Mouse (Mus musculus): ENCODE measurements around the gene Olfr427. TPM values are rescaled to one million over a fixed set of nuclear protein-coding genes. Genes with fewer than 3 reads are reported as not detected.

The Olfr427 gene
- polyA plus RNA-seq, 1 experiment from 2014 or later = not detected

- no peak within 1 kb of the TSS for H3K27ac ChIP-seq (ENCODE audit: low read length)
- H3K9me3 ChIP-seq (replicated peaks; ENCODE audit: control insufficient read depth, low read length) = no peaks in the 10 kb centered on the region
- no peaks in the 10 kb centered on the region for H3K36me3 ChIP-seq (ENCODE audit: control insufficient read depth, insufficient read depth)
- no peak within 1 kb of the TSS for H3K4me2 ChIP-seq (ENCODE audit: low read depth, low read length)
- no peak within 1 kb of the TSS for H3K4me3 ChIP-seq (ENCODE audit: low read length)
- no peak for ATAC-seq (replicated peaks; ENCODE audit: extremely low read depth, insufficient read depth, low FRiP score)
- no peak within 1 kb of the TSS for H3K9ac ChIP-seq (ENCODE audit: low read length)
- H3K4me1 ChIP-seq (ENCODE audit: control insufficient read depth, insufficient read depth, low read length) = no peaks in the 10 kb centered on the region
- no peaks in the 10 kb centered on the region for H3K27me3 ChIP-seq (ENCODE audit: control insufficient read depth, insufficient read depth, low read length)
- WGBS = 84% methylated on average over 3 of the region's 3 CpGs
Observed at GRCm38 (mm10) chr1:174066305-174066704, 30.4 kb upstream of the Olfr427 start, which contains the start of gene Olfr430. TSS of gene Olfr430 (plus strand) at chr1:174066605.

GRCm38 (mm10) chr1:174084031-174084430 lies 12.7 kb upstream of the Olfr427 start, which contains the start of gene Olfr429:
TSS of gene Olfr429 (plus strand) at chr1:174084331.
- no peak within 1 kb of the TSS for H3K4me3 ChIP-seq (ENCODE audit: low read length)
- no peak within 1 kb of the TSS for H3K4me2 ChIP-seq (ENCODE audit: low read depth, low read length)
- no peaks in the 10 kb centered on the region for H3K9me3 ChIP-seq (replicated peaks; ENCODE audit: control insufficient read depth, low read length)
- H3K27me3 ChIP-seq (ENCODE audit: control insufficient read depth, insufficient read depth, low read length) = no peaks in the 10 kb centered on the region
- H3K27ac ChIP-seq (ENCODE audit: low read length) = no peak within 1 kb of the TSS
- H3K9ac ChIP-seq (ENCODE audit: low read length) = no peak within 1 kb of the TSS
- H3K4me1 ChIP-seq (ENCODE audit: control insufficient read depth, insufficient read depth, low read length) = no peaks in the 10 kb centered on the region
- no peak for ATAC-seq (replicated peaks; ENCODE audit: extremely low read depth, insufficient read depth, low FRiP score)
- 86% methylated on average over 2 of the region's 2 CpGs for WGBS
- no peaks in the 10 kb centered on the region for H3K36me3 ChIP-seq (ENCODE audit: control insufficient read depth, insufficient read depth)

- ATAC-seq (replicated peaks; ENCODE audit: extremely low read depth, insufficient read depth, low FRiP score) = no peak
- whole genome bisulfite sequencing = 56% methylated on average over 2 of the region's 2 CpGs
- Histone ChIP-seq H3K9me3 (replicated peaks; ENCODE audit: control insufficient read depth, low read length) (no peaks in the 10 kb centered on the region), H3K4me1 (ENCODE audit: control insufficient read depth, insufficient read depth, low read length) (no peaks in the 10 kb centered on the region), H3K27me3 (ENCODE audit: control insufficient read depth, insufficient read depth, low read length) (no peaks in the 10 kb centered on the region), H3K4me2 (ENCODE audit: low read depth, low read length) (no peak overlapping the region), H3K9ac (ENCODE audit: low read length) (no peak overlapping the region), H3K27ac (ENCODE audit: low read length) (no peak overlapping the region), H3K36me3 (ENCODE audit: control insufficient read depth, insufficient read depth) (no peaks in the 10 kb centered on the region), H3K4me3 (ENCODE audit: low read length) (no peak overlapping the region)
Observed at GRCm38 (mm10) chr1:174103735-174104134, 7.0 kb downstream of the Olfr427 start.

- no peaks in the 10 kb centered on the region for H3K27me3 ChIP-seq (ENCODE audit: control insufficient read depth, insufficient read depth, low read length)
- H3K4me2 ChIP-seq (ENCODE audit: low read depth, low read length) = no peak within 1 kb of the TSS
- no peak for ATAC-seq (replicated peaks; ENCODE audit: extremely low read depth, insufficient read depth, low FRiP score)
- 53% methylated on average over 2 of the region's 2 CpGs for WGBS
- H3K27ac ChIP-seq (ENCODE audit: low read length) = no peak within 1 kb of the TSS
- H3K9ac ChIP-seq (ENCODE audit: low read length) = no peak within 1 kb of the TSS
- H3K36me3 ChIP-seq (ENCODE audit: control insufficient read depth, insufficient read depth) = no peaks in the 10 kb centered on the region
- no peaks in the 10 kb centered on the region for H3K4me1 ChIP-seq (ENCODE audit: control insufficient read depth, insufficient read depth, low read length)
- H3K4me3 ChIP-seq (ENCODE audit: low read length) = no peak within 1 kb of the TSS
- no peaks in the 10 kb centered on the region for H3K9me3 ChIP-seq (replicated peaks; ENCODE audit: control insufficient read depth, low read length)
Observed at GRCm38 (mm10) chr1:174121062-174121461, 24.4 kb downstream of the Olfr427 start, which contains the start of gene Olfr231. TSS of gene Olfr231 (minus strand) at chr1:174121162.

GRCm38 (mm10) chr1:174131217-174131616 lies 34.5 kb downstream of the Olfr427 start, which contains the start of gene Olfr424:
TSS of gene Olfr424 (plus strand) at chr1:174131517.
- no peaks in the 10 kb centered on the region for H3K36me3 ChIP-seq (ENCODE audit: control insufficient read depth, insufficient read depth)
- WGBS = 78% methylated on average over 3 of the region's 3 CpGs
- no peak within 1 kb of the TSS for H3K4me3 ChIP-seq (ENCODE audit: low read length)
- no peak within 1 kb of the TSS for H3K4me2 ChIP-seq (ENCODE audit: low read depth, low read length)
- H3K9ac ChIP-seq (ENCODE audit: low read length) = no peak within 1 kb of the TSS
- no peak for ATAC-seq (replicated peaks; ENCODE audit: extremely low read depth, insufficient read depth, low FRiP score)
- no peak within 1 kb of the TSS for H3K27ac ChIP-seq (ENCODE audit: low read length)
- H3K4me1 ChIP-seq (ENCODE audit: control insufficient read depth, insufficient read depth, low read length) = no peaks in the 10 kb centered on the region
- no peaks in the 10 kb centered on the region for H3K9me3 ChIP-seq (replicated peaks; ENCODE audit: control insufficient read depth, low read length)
- no peaks in the 10 kb centered on the region for H3K27me3 ChIP-seq (ENCODE audit: control insufficient read depth, insufficient read depth, low read length)

- 68% methylated on average over 3 of the region's 3 CpGs for WGBS
- Histone ChIP-seq H3K4me2 (ENCODE audit: low read depth, low read length) (no peak overlapping the region), H3K27ac (ENCODE audit: low read length) (no peak overlapping the region), H3K27me3 (ENCODE audit: control insufficient read depth, insufficient read depth, low read length) (no peaks in the 10 kb centered on the region), H3K9ac (ENCODE audit: low read length) (no peak overlapping the region), H3K9me3 (replicated peaks; ENCODE audit: control insufficient read depth, low read length) (no peaks in the 10 kb centered on the region), H3K4me3 (ENCODE audit: low read length) (no peak overlapping the region), H3K36me3 (ENCODE audit: control insufficient read depth, insufficient read depth) (no peaks in the 10 kb centered on the region), H3K4me1 (ENCODE audit: control insufficient read depth, insufficient read depth, low read length) (no peaks in the 10 kb centered on the region)
- no peak for ATAC-seq (replicated peaks; ENCODE audit: extremely low read depth, insufficient read depth, low FRiP score)
Observed at GRCm38 (mm10) chr1:174131999-174132398, 35.3 kb downstream of the Olfr427 start.

- Histone ChIP-seq H3K27me3 (ENCODE audit: control insufficient read depth, insufficient read depth, low read length) (no peaks in the 10 kb centered on the region), H3K9me3 (replicated peaks; ENCODE audit: control insufficient read depth, low read length) (no peaks in the 10 kb centered on the region), H3K27ac (ENCODE audit: low read length) (no peak overlapping the region), H3K9ac (ENCODE audit: low read length) (no peak overlapping the region), H3K4me3 (ENCODE audit: low read length) (no peak overlapping the region), H3K4me1 (ENCODE audit: control insufficient read depth, insufficient read depth, low read length) (no peaks in the 10 kb centered on the region; the same call in 1 of the 2 replicates), H3K4me2 (ENCODE audit: low read depth, low read length) (no peak overlapping the region), H3K36me3 (ENCODE audit: control insufficient read depth, insufficient read depth) (no peaks in the 10 kb centered on the region)
- ATAC-seq (replicated peaks; ENCODE audit: extremely low read depth, insufficient read depth, low FRiP score) = no peak
- WGBS = 69% methylated on average over 2 of the region's 2 CpGs
Observed at GRCm38 (mm10) chr1:174141384-174141783, 44.7 kb downstream of the Olfr427 start.

- 53% methylated on average over 1 of the region's 1 CpGs for WGBS
- no peak for ATAC-seq (replicated peaks; ENCODE audit: extremely low read depth, insufficient read depth, low FRiP score)
- H3K27ac ChIP-seq (ENCODE audit: low read length) = no peak overlapping the region
Observed at GRCm38 (mm10) chr1:174146696-174147095, 50.0 kb downstream of the Olfr427 start.

GRCm38 (mm10) chr1:174149289-174149688 lies 52.6 kb downstream of the Olfr427 start:
- WGBS = 68% methylated on average over 2 of the region's 2 CpGs
- ATAC-seq (replicated peaks; ENCODE audit: extremely low read depth, insufficient read depth, low FRiP score) = no peak
- no peaks in the 10 kb centered on the region for H3K36me3 ChIP-seq (ENCODE audit: control insufficient read depth, insufficient read depth)
- H3K4me1 ChIP-seq (ENCODE audit: control insufficient read depth, insufficient read depth, low read length) = peaks cover 8% of the 10 kb centered on the region
- H3K4me3 ChIP-seq (ENCODE audit: low read length) = no peak overlapping the region
- no peaks in the 10 kb centered on the region for H3K27me3 ChIP-seq (ENCODE audit: control insufficient read depth, insufficient read depth, low read length)
- H3K9me3 ChIP-seq (replicated peaks; ENCODE audit: control insufficient read depth, low read length) = no peaks in the 10 kb centered on the region
- H3K9ac ChIP-seq (ENCODE audit: low read length) = no peak overlapping the region
- H3K4me2 ChIP-seq (ENCODE audit: low read depth, low read length) = no peak overlapping the region
- no peak overlapping the region for H3K27ac ChIP-seq (ENCODE audit: low read length)

More at GRCm38 (mm10) chr1:174146696-174147095, 50.0 kb downstream of the Olfr427 start:
- Histone ChIP-seq H3K9ac (ENCODE audit: low read length) (no peak overlapping the region), H3K27me3 (ENCODE audit: control insufficient read depth, insufficient read depth, low read length) (no peaks in the 10 kb centered on the region), H3K4me3 (ENCODE audit: low read length) (no peak overlapping the region), H3K9me3 (replicated peaks; ENCODE audit: control insufficient read depth, low read length) (no peaks in the 10 kb centered on the region), H3K4me1 (ENCODE audit: control insufficient read depth, insufficient read depth, low read length) (peaks cover 8% of the 10 kb centered on the region), H3K4me2 (ENCODE audit: low read depth, low read length) (no peak overlapping the region), H3K36me3 (ENCODE audit: control insufficient read depth, insufficient read depth) (no peaks in the 10 kb centered on the region)

Data from heart, embryonic 16.5 days (tissue).